Mouse (Mus musculus) CD4-positive, CD25-positive, alpha-beta regulatory T cell, adult 4 months (primary cell): ENCODE results near the gene Cpne4. TPM values are rescaled to one million over a fixed set of nuclear protein-coding genes. Genes with fewer than 3 reads are reported as not detected.

Experiments
- ATAC-seq: one replicate; pipeline ENCODE4 v1.8.0; 2017
- polyA plus RNA-seq, 2 experiments: library from polyadenylated mRNA; unstranded; fragments of 100-300 nt; shearing (Covaris generic); gene quantifications; one replicate each; pipeline ENCODE4 v1.2.1; 2017

Cpne4 gene
- polyA plus RNA-seq, 2 experiments from 2014 or later = not detected

DNA sequence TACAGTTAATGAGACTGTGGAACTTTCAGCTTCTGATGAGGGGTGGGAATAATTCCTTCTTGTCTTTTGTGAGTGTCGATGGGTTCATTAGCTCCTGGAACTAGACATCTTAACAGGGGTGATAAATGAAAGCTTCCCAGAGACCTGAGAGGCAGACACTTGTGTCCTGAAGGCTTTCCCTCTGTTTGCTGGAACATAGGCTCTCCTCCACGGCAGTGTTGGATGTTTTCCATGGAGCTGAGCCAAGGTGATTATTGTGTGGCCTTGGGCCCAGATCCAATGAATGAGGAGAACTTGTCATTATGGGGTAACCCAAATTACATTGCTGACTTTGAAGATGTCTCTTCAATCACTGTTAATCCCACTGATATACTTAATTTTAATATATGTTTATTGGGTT, 146.1 kb downstream of the Cpne4 start:
- ATAC-seq = no peak

DNA sequence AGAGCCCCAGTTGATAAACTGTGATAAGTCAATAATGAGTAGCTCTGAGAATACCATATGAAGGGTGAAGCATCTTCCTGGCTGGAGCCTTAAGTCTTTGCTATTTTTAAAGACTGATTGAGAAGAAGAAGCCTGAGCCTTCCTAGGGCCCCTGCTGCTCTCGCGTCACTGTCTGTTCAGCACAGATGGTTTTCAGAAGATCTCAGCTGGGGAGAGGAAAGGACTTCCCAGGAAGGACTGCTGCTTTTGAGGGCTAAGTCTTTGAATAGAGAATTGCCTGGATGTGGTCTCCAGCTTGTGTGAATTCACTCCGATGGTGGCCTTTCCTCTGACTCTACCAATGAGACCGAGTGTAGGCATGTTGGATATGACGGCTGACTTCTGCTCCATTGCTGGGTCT, 163.7 kb downstream of the Cpne4 start:
- no peak for ATAC-seq

DNA sequence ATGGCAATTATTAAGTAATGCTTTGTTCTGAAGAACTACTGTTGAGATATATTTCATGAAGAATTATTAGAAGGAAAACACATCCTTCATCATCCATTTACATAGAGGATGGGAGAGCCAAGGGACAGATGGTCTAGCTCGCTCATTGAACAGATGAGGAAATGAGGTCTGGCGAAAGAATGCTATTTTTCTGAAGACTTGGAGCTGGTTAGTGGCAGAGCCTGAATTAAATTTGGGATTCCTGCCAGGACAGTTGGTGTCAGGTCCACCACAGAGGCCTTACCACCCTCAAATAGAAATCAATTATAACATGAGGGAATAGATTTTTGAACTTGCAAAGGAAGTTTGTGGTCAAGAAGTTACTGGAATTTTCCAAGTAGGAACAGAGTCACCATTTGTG, 178.2 kb downstream of the Cpne4 start:
- ATAC-seq = no peak

DNA sequence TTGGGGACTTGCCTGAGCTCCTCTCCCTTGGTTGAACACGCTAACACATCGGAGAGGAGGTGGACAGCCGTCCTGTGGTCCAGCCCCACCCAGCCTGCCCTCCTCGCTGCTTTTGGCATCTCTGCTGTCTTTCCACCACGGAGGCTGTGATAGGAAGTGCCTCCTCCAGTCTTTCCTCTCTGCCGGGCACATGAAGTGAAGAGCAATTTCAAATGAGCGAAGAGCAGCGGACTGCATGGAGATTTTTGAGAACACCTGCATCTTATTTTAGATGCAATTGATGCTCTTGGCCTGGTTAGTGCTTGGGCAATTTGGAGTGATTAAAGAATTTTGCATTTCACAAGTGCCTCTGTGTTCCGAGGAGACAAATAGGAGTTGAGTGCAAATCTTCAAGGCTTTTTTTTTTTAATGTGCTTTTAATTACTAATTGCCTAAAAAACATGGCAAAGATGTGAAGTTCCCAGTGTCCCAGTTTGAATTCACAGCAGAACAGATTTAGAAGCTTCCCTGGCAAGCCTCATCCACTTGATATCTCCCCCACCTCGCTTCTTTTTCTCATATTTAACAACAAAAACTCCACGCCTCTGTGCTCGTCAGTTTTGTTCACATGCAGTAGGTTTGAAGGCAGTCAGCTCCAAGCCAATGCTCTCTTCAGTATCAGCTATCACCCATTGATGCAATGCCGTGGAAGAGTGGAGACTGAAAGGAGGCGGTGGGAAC, 195.7 kb downstream of the Cpne4 start:
- no peak for ATAC-seq

DNA sequence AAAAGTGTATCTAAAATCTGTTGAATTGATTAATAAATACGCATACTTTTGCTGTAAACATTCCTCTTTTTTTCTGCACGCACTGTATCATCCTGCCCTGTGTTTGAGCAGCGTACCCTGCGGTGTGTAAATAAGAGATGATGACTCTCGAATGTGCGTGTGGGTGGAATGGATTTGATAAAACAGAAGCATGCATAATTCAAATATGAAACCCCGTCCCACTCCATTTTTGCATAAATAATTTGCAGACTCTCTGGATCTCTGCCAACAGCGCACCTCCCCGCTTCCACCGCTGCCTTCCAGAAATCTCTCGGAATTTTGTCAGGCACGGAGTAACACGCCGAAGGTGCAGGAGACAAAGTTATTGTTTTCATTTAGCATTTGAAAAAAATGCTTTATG, 208.4 kb downstream of the Cpne4 start:
- ATAC-seq = no peak

DNA sequence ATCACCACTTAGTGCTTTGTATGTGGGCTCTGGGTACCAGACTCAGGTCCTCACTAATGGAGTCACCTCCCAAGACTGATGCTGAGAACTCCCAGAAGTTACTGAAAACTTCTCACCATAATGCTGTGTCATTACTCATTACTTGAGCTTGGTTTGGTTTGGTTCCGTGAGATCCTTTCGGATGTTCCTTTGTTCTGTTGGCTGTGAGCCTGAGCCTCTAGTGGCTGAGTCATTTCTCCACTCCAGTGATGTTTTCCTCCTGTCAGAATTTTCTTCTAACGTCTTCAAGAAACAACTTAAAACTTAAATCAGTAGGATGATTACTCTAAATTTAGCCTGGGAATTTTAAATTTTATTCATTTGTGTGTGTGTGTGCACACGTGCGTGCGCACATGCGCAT, 212.9 kb downstream of the Cpne4 start:
- ATAC-seq = no peak

DNA sequence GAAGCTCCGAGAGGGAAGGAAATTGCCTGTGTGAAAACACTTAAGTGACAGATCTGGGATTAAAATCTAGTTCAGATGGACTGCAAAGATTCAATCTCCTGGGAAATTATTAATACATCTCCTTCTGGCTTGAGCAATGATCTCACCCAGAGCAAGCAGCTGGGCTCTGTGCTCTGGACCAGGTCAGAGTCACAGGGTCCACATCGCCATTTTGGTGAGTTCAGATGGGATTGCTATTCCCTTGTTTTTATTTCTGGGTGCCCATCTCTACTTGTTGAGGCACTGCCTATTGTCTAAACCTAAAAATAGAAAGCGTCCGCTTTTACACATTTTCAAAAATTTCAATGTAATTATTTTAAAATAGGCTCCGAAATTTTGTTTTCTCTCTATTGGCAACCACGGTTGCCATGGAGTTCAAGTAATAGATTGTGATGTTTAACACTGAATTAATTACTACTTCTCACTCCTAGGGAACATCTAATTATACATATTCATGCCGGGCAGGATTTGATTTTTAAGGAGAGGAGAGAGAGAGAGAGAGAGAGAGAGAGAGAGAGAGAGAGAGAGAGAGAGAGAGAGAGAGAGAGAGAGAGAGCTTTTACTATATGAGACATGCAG, 229.2 kb downstream of the Cpne4 start:
- ATAC-seq = no peak

DNA sequence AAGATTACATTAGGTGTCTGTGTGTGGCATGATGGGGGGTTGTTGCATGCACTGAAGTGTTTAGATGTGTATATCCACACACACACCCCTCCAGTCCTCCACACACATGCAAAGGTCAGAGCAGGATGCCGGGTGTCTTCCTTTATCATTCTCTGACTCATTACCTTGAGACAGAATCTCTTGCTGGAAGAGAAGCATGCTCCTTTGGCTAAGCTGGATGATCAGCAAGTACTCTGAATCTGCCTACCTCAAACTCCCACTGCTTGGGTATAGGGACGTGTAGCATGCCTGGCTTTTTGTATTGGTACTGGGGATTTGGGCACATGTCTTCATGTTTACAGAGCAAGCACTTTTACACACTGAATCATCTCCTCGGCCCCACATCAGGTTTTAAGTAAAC, 230.0 kb downstream of the Cpne4 start:
- ATAC-seq = no peak

DNA sequence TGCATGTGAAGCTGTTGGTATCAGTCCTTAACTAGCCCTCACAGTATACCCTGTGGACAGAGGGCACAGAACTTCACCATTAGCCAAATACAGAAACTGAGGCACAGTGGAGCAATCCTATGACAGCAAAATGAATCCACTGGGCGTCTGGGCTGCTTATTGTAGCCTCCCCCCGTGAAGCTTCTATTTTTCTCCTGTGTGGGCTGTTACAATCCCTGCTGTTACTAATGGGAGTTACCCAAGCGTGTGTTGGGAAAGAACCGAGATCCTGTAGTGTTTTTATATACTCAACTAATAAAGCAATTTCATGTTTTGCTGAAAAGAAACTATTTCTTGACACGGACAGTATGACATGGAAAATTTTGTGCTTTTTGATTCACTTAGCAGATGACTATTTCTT, 230.7 kb downstream of the Cpne4 start:
- no peak for ATAC-seq

DNA sequence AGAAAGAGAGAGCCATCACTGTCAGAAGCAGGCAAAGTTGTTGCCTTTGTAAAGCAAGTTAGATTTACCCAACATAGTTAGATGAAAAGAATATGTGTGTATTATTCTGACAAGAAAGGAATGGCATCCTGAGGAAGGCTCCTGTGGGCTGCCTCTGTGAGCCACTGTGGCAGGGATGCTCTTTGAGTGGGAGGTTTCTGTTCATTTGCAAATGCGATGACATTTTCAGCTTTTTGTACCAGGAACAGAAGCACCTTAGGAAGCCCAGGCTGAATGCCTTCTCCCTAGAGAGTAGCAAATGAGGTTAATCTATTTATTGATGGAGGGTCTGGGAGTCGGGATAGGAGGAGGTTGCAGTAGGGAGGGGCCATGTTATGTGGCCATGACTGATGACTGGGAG, 249.5 kb downstream of the Cpne4 start:
- no peak for ATAC-seq

DNA sequence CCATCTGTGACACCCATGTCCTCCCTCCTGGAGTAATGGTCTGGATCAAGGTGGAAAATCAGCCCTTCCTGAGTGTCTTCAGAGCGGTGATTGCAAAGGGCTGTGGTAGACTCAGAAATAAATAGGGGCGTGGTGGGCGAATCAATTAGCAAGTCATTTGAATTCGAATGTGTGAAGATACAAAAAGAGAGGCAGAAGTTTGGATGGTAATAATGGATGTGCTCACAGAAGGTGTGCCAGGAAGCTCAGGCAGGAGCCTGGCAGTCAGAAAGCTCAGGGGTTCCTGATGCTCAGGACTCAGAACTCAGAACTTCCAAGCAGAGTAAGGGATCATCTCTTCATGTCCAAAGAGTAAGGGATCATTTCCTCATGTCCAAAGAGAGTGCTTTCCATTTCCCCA, 257.7 kb downstream of the Cpne4 start:
- ATAC-seq = no peak

DNA sequence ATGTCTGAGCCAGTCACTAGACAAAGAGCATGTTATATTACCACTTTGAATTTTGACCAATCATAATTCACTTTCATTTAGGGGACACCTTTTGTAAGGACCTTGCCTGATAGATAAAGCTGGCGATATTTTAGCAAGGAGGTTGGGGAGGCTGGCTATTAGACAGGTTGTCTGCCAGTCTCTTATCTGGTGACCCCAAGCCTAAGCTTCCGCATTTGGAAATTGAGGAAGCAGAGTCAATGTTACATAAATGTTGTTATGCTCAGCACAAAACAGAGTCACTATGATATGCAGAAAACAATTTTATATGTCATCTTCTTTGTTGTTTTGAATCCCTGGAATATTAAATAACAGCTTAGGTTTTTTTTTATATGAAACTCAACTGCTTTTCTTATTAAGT, 267.6 kb downstream of the Cpne4 start:
- no peak for ATAC-seq

DNA sequence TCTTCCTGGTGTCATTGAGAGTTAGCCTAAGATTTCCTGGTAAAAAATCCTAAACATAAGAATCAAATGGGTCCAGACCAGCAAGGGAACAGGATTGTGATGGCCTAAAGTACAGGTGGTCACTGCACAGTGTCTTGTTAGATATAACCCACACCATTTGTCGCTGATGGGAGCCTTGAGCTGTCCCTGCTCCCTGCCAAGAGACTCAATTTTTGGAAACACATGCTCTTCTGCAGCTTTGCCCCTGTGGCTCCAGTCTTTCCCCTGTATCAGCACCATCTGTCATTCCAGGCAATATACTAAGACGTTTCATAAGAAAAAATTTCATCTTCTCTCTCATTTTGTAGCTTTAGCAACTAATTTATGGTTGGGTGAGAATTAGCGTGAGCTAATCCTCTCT, 281.6 kb downstream of the Cpne4 start:
- no peak for ATAC-seq

DNA sequence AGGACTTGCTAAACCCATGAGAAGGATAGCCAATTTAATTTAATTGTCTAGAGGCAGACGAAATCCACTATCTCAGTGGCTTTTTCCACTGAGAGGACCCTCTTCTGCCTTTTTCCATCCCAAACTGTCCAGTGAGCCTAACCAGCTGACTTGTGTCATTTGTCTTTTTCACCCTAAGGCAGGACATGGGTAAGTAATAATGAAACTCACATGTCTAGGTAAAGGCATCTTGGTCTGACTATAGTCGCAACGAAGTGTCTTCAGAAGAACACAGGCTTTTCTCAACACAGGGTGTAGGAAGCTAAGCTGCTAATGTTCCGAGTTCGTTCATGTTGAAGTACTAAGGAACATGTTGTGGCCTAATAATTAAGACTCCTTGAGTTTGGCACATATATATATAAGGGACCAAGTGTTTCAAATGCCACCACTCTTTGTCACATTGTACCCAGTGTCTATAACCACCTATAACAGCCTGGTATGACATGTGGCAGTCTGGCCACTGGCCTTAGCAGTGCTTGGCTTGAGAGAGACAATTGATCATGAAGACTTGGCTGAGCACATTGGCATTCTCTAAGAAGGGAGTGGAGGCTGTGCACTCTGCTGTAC, 286.0 kb downstream of the Cpne4 start:
- ATAC-seq = no peak

DNA sequence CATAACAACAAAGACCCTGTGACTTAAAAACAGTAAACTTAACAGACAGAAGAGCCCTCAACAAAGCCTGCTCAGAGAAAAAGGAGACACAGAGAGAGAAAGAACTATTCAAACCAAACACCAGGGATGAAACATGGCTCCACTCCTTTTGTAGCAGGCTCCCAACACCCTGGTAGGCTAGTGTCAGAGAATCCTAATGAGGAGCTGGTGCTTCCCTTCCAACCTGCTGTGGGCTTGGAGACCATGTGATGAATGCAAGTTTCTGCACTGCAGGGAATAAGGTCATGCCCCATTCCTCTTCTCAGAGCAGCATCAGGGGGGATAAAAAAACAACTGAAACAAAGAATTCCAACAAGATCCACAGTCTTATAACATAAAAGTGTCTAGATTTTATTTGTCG, 290.8 kb downstream of the Cpne4 start:
- ATAC-seq = no peak

DNA sequence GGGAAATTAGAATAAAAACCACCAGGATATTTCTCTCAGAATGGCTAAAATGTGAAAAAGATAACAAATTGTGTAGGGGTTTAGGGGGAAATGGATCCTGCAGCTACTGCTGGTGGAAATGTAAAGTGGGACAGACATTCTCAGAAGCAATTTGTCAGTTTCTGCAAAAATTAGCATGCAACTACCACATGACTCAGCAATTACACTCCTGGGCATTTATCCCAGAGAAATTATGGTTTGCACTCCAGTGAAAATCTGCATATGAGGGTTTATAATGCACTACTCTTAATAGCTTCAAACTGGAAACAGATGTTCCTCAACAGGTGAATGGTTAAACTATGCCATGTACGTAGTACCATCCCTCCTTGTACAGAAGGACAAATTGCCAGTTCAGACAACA, 294.2 kb downstream of the Cpne4 start:
- no peak for ATAC-seq

DNA sequence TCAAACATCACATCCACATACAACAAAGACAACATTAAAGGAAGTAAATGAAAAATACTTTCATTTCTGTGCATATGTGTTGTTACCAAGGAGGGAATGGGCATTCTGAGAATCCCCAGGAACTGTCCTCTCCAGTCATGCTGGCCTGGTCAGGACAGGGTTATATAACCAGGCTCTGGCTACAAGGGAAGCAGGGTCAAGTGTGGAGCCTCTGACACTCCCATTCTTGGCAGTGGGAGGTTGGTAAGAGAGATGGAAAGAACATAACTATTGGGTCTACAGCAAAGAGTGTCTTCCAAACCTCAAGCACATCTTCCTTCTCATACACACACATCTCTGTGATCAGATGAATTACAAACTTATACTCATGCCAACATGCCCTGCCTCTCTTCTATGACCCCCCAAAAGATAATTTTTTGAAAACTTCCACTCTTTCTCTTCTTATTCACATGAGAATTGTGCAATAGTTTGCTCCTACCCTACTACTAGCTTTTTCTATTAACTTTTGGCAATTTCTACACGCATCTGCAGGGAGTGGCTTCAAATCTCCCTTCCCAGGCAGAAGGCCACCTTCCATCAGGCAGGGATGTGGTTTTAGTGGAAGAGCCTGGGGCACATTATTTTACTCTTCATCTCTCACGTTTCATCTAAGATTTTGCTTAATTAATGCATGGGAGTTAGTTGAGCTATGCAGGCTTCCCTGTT, 298.3 kb downstream of the Cpne4 start:
- ATAC-seq = no peak

DNA sequence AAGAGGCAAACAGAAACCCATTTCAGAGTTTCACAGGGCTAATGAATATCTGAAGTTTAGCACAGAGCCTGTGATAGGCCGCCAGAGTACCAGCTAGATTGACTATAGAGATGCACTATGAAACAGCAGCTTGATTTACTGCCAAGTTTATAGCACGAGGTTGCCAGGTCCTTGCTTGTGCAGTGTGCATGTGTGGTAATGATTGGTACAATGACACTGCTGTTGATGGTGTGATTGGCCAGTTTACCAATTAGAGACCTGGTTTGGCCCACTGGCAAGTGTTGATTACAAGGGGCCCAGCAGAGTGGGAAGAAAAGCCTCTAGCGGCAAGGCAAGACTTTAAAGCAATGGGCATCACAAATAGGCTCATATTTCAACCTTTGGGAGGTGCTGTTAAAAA, 306.6 kb downstream of the Cpne4 start:
- no peak for ATAC-seq

DNA sequence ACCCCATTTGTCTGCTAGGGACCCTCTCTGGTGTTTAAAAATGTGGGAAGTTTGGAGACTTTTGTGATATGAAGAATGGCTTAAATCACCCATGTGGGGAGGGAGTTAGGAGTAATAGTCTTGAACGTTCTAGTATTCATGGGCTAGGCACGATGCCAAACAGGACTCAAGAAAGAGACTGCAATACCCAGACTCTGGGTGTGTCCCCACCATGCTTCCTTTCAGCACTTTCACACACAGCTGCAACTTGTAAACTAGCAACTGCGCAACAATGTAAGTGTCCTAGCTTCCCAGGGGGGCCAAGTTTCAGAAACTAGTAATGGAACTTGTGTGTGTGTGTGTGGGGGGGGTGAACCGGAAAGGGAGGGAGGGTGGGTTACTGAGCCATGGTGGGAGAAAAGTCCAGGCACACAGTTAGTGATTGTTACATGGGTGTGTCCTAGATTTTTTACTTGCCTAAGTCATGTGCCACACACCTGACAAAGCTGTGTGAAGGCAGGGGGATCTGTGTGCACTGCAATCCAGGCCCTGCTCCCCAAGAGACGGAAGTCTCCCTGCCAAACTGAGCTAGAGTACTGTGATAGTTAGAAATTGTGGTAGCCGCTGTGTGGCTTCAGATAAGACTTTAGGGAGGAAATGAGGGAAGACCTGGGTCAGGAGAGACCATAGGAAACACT, 307.3 kb downstream of the Cpne4 start:
- ATAC-seq = no peak

DNA sequence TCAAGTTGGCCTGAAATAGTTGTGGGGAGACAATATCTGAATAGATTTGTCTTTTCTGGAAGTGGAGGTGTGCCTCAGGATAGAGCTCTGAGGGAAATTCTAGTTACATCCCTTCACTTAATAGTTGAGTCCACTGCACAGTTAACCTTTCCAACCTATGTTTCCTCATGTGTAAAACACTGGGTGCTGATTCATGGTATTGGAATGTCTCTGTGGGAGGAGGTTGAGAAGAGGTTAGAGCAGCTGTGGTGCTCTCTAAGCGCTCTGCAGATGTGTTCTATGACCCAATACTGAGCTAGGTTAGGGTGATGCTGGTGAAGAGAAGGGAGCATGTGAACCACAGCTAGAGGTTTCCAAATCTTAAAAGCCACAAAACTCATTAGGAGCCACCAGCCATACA, 318.7 kb downstream of the Cpne4 start:
- ATAC-seq = no peak

DNA sequence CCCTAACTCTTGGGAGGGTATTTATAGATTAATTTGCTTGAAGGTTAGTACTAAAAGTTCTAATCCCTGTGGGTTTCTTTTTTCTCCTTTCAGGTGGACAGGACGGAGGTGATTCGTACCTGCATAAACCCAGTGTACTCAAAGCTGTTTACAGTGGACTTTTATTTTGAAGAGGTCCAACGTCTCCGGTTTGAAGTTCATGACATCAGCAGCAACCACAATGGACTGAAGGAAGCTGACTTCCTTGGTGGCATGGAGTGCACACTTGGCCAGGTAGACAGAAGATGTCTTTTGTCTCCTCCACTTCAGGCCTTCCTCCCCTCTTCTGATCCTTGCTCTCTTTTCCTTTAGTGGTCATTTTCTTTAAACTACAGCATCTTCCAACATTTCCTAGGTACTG, 325.5 kb downstream of the Cpne4 start:
- no peak for ATAC-seq

DNA sequence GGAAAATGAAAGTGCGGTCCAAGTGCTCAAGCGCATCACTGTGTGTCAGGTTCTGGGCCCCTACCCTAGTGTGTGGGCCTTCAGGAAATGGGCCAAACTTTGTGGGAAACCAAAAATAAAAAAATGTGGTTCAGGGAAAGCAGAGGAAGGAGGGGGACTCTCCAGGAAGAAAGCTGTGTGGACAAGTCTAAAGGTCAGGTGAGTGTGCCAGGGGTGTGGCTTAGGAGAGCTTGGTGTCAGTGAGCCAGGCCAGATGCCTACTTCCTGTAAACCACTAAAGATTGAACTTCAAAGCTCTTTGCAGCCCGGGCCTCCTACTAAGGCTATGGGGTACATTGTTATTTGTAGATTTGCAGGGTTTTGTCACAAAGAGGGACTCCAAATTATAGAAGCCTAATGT, 327.1 kb downstream of the Cpne4 start:
- no peak for ATAC-seq

DNA sequence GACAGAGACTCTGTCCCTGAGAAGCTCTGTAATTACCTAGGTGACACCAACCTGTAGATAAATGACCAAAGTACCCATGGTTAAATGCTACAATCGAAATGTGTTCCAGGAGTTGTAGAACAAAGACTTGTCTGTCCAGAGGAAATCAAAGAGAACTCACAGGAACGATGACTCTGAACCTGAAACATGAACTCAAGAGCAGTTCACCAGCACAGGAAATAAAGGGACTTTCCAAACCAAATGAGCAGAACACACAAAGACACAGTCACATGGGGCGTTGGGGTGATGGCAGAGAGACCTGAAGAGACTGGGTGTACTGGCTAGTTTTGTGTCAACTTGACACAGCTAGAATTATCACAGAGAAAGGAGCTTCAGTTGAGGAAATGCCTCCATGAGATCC, 329.9 kb downstream of the Cpne4 start:
- no peak for ATAC-seq
